Mouse (Mus musculus) midbrain, postnatal 0 days (tissue): ENCODE results near the gene Pp2d1. TPM values are rescaled to one million over a fixed set of nuclear protein-coding genes. Genes with fewer than 3 reads are reported as not detected.
"Not testable (repeated sequence)": the region's sequence is repeated elsewhere in the genome, so short reads cannot be mapped to it uniquely, and the experiment has no call there.

Source experiments
- ATAC-seq: fragments of 200-750 bp; cut with Nextera tagmentation; 2 replicates; pipeline ENCODE4 v1.8.0; 2017; ENCODE audit warnings: moderate number of reproducible peaks, mild to moderate bottlenecking, moderate TSS enrichment, moderate library complexity; ENCODE audit not compliant: low FRiP score
- DNase-seq: peaks from one replicate; pipeline ENCODE4 v3.0.0-alpha.2; 2015; ENCODE audit warnings: low spot score
- H3K27ac ChIP-seq: fragments of 300-500 bp; sonication (generic); 2 replicates; pipeline ENCODE4 v1.5.1; 2014; ENCODE audit warnings: low read depth, mild to moderate bottlenecking, low read length, mixed read lengths
- H3K27me3 ChIP-seq: fragments of 300-500 bp; sonication (generic); 2 replicates; pipeline ENCODE4 v1.6.1; 2014; ENCODE audit warnings: low read length, control low read depth, mixed read lengths; ENCODE audit not compliant: insufficient read depth
- H3K36me3 ChIP-seq: fragments of 300-500 bp; sonication (generic); 2 replicates; pipeline ENCODE4 v1.6.1; 2014; ENCODE audit warnings: low read length, control low read depth, mixed read lengths; ENCODE audit not compliant: insufficient read depth
- H3K4me1 ChIP-seq: fragments of 300-500 bp; sonication (generic); 2 replicates; pipeline ENCODE4 v1.6.1; 2014; ENCODE audit warnings: mild to moderate bottlenecking, control low read depth, antibody characterized with exemption, low read length, mixed read lengths; ENCODE audit not compliant: insufficient read depth
- H3K4me2 ChIP-seq: fragments of 300-500 bp; sonication (generic); 2 replicates; pipeline ENCODE4 v1.6.1; 2014; ENCODE audit warnings: low read depth, mild to moderate bottlenecking, low read length, mixed read lengths; ENCODE audit not compliant: poor library complexity, severe bottlenecking
- H3K4me3 ChIP-seq: fragments of 300-500 bp; sonication (generic); 2 replicates; pipeline ENCODE4 v1.5.1; 2014; ENCODE audit warnings: low read depth, mild to moderate bottlenecking, low read length, moderate library complexity
- H3K9ac ChIP-seq: fragments of 300-500 bp; sonication (generic); replicated peaks from 2 replicates; pipeline ENCODE4 v1.6.1; 2014; ENCODE audit warnings: mild to moderate bottlenecking, low read length, moderate library complexity, mixed read lengths; ENCODE audit not compliant: poor library complexity, severe bottlenecking
- H3K9me3 ChIP-seq: fragments of 300-500 bp; sonication (generic); 2 replicates; pipeline ENCODE4 v1.6.1; 2016; ENCODE audit warnings: low read length, control low read depth
- CTCF ChIP-seq: IDR thresholded peaks from 2 replicates; pipeline ENCODE4 v1.5.1; 2016; ENCODE audit warnings: antibody characterized with exemption, mild to moderate bottlenecking
- WGBS: fragments of 180-500 bp; shearing (Covaris S2); extraction: QIAGEN DNeasy Blood & Tissue Kit; methylation state at CpG from one replicate; pipeline ENCODE4 v1.1.7; 2014; 5-methylcytosine and 5-hydroxymethylcytosine counted together
- polyA plus RNA-seq: library from polyadenylated mRNA; unstranded; fragments of >200 nt; fragmentation: Nextera tagmentation; extraction: Ambion mirVana; gene quantifications from 2 replicates; pipeline ENCODE4 v1.2.1, GENCODE M21; 2015
- total RNA-seq: library from RNA; depleted of rRNA; stranded (reverse); fragments of >200 nt; gene quantifications from 2 replicates; pipeline ENCODE4 v1.2.3, GENCODE M21; 2014

Gene Pp2d1
- total and polyA plus RNA-seq, 2 experiments from 2014 or later: 0.42 TPM; not detected in 1

DNA sequence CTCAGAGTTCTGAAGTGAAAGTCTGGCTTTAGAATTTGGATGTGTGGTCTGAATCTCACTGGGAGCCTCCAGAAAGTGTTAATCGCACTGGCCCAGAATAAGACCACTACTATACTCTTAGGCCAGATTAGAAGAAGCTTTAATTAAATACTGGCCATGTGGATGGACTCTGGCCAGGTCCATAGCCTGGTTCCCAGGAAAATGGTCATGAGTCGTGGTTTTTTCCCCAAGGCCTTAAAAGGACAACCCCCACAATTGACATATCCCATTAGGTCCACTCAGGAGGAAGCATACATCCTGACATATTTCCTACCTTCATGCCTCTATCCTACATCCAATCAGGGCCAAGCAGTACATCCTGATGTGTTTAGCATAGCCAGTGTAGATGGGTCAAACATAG, 37.9 kb upstream of the Pp2d1 start:
- no peaks in the 10 kb centered on the region for H3K9me3 ChIP-seq
- H3K36me3 ChIP-seq: no peaks in the 10 kb centered on the region
- TF ChIP-seq CTCF: no peak
- H3K27me3 ChIP-seq: no peaks in the 10 kb centered on the region
- no peak overlapping the region for H3K9ac ChIP-seq
- no peak overlapping the region for H3K4me3 ChIP-seq
- ATAC-seq (no peak), DNase-seq (no peak)
- WGBS: 87% methylated on average over 2 of the region's 2 CpGs
- no peak overlapping the region for H3K4me2 ChIP-seq
- H3K27ac ChIP-seq: no peak overlapping the region
- no peaks in the 10 kb centered on the region for H3K4me1 ChIP-seq

DNA sequence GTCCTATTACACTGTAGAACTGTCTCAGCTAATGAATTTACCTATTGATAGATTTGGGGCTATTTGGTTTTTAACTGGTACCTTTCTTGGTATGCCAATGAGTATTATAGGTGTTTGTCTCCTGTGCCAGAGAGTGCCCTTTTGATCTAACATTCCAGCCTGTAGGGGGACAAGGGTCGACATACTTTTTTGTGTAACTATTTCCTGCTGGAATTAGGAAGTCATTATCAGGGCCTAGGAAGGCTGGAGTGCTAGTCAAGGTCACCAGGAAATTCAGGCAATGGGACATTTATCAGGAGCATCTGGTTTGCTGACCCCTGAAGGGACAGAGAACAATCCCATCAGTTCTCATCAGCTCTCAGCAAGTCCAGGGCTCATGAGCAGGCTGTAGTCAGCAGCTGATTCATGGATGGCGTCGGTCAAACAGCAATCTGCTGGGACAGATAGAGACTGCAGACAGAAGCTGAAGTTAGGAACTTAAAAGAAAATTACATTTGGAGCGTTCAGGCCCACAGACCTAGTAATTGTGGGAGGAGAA, 33.8 kb upstream of the Pp2d1 start:
- no peak overlapping the region for H3K4me3 ChIP-seq
- no peaks in the 10 kb centered on the region for H3K27me3 ChIP-seq
- H3K9ac ChIP-seq: no peak overlapping the region
- ATAC-seq (no peak), DNase-seq (no peak)
- H3K36me3 ChIP-seq: no peaks in the 10 kb centered on the region
- no peak overlapping the region for H3K27ac ChIP-seq
- H3K4me1 ChIP-seq: no peaks in the 10 kb centered on the region
- WGBS: 89% methylated on average over 4 of the region's 4 CpGs
- H3K9me3 ChIP-seq: no peaks in the 10 kb centered on the region
- TF ChIP-seq CTCF: no peak
- H3K4me2 ChIP-seq: no peak overlapping the region

- H3K4me3 ChIP-seq, H3K4me2 ChIP-seq, H3K4me1 ChIP-seq, H3K27ac ChIP-seq, H3K27me3 ChIP-seq, H3K36me3 ChIP-seq, DNase-seq, H3K9ac ChIP-seq, ATAC-seq, H3K9me3 ChIP-seq: not testable (repeated sequence)
- WGBS: 81% methylated on average over 5 of the region's 5 CpGs
These were observed 31.7 kb upstream of the Pp2d1 start for GRCm38 (mm10) chr17:53570932-53571331.

- H3K9ac ChIP-seq: no peak overlapping the region
- no peak overlapping the region for H3K4me2 ChIP-seq
- H3K9me3 ChIP-seq: no peaks in the 10 kb centered on the region
- ATAC-seq: no peak
- H3K4me3 ChIP-seq: no peak overlapping the region
- TF ChIP-seq CTCF: no peak
- DNase-seq: no peak
- H3K27ac ChIP-seq: no peak overlapping the region; the same call in 1 of the 2 replicates
- H3K4me1 ChIP-seq: peaks cover 5% of the 10 kb centered on the region; the same call in 1 of the 2 replicates
- H3K27me3 ChIP-seq: no peaks in the 10 kb centered on the region
- no peaks in the 10 kb centered on the region for H3K36me3 ChIP-seq
- WGBS: 34% methylated on average over 10 of the region's 10 CpGs
These were observed 31.2 kb upstream of the Pp2d1 start for GRCm38 (mm10) chr17:53570361-53570875.

DNA sequence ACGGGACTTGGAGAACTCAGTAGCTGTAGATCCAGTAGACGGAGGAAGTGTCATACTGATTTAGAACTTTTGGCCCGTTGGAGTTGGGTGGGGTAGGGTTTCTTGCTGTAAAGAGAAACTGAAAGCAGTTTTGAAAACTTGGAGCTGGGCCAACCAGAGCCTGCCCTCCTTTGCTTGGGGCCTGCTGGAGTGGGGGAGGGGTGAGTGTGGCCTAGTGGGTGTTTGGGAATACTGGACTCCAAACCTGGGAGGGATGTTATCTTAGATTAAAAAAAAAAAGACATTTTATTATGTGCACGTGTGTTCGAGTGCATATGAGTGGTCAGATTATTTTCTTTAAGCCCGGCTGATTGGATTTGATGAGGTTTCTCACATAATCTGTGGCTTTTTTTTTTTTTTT, 30.6 kb upstream of the Pp2d1 start:
- no peak overlapping the region for H3K4me3 ChIP-seq
- WGBS: 38% methylated on average over 6 of the region's 6 CpGs
- H3K36me3 ChIP-seq: no peaks in the 10 kb centered on the region
- no peak overlapping the region for H3K9ac ChIP-seq
- ATAC-seq: no peak
- H3K27ac ChIP-seq: no peak overlapping the region
- DNase-seq: peak; percentile 53
- H3K4me2 ChIP-seq: peak overlapping the region; percentile 13
- TF ChIP-seq CTCF: no peak
- H3K27me3 ChIP-seq: no peaks in the 10 kb centered on the region
- no peaks in the 10 kb centered on the region for H3K9me3 ChIP-seq
- H3K4me1 ChIP-seq: peaks cover 5% of the 10 kb centered on the region; the same call in 1 of the 2 replicates

- no peak for ATAC-seq
- TF ChIP-seq CTCF: peak; percentile 25; the same call in 1 of the 2 replicates
- Histone ChIP-seq H3K36me3 (no peaks in the 10 kb centered on the region), H3K27ac (peak overlapping the region; percentile 93; the same call in 1 of the 2 replicates), H3K9me3 (no peaks in the 10 kb centered on the region), H3K4me1 (peaks cover 5% of the 10 kb centered on the region; the same call in 1 of the 2 replicates), H3K4me2 (peak overlapping the region; percentile 86), H3K27me3 (no peaks in the 10 kb centered on the region), H3K4me3 (peak overlapping the region; percentile 74), H3K9ac (0 out of 2 replicates have a peak overlapping the region, but pooled peaks have one; percentile 91)
- no peak for DNase-seq
- 28% methylated on average over 8 of the region's 8 CpGs for WGBS
These were observed 29.6 kb upstream of the Pp2d1 start for GRCm38 (mm10) chr17:53568734-53569386.
